Mouse (Mus musculus) Patski (cell line): ENCODE measurements at regions not wholly inside any gene's neighbourhood (a gene's known extent, or its start where the extent isn't known, plus 50 kb on each side); places are given as distances from the start of the nearest gene placed in this dataset.

Experiments
- ATAC-seq: fragments of 100-300 bp; one replicate; pipeline ENCODE4 v1.8.0; 2021
- CTCF ChIA-PET: fragments of 350-600 bp; sonication (Branson Sonifier 250); formaldehyde crosslinking; loops from one replicate; lab custom pipeline; 2022; ENCODE audit warnings: inconsistent platforms; lab: Charles Lee
- POLR2A ChIA-PET: fragments of 350-600 bp; sonication (Branson Sonifier 250); formaldehyde crosslinking; loops from one replicate; lab custom pipeline; 2022; ENCODE audit warnings: antibody characterized with exemption, inconsistent platforms; lab: Charles Lee
- DNase-seq: peaks from one replicate; pipeline ENCODE4 v3.0.0-alpha.2; 2011; ENCODE audit warnings: low read depth, low spot score
- H3K27me3 ChIP-seq: fragments of 371-371 bp; one replicate; pipeline ENCODE4 v1.5.1; 2021
- CTCF ChIP-seq: fragments of 100-300 bp; IDR thresholded peaks from one replicate; pipeline ENCODE4 v1.5.1; 2021
- in situ Hi-C: fragments of 300-500 bp; cut with MboI; formaldehyde crosslinking; loops from 3 replicates; pipeline ENCODE4 v1.11.1; 2018; ENCODE audit warnings: low pct_unique_long_range_greater_than_20kb, mixed read lengths

DNA sequence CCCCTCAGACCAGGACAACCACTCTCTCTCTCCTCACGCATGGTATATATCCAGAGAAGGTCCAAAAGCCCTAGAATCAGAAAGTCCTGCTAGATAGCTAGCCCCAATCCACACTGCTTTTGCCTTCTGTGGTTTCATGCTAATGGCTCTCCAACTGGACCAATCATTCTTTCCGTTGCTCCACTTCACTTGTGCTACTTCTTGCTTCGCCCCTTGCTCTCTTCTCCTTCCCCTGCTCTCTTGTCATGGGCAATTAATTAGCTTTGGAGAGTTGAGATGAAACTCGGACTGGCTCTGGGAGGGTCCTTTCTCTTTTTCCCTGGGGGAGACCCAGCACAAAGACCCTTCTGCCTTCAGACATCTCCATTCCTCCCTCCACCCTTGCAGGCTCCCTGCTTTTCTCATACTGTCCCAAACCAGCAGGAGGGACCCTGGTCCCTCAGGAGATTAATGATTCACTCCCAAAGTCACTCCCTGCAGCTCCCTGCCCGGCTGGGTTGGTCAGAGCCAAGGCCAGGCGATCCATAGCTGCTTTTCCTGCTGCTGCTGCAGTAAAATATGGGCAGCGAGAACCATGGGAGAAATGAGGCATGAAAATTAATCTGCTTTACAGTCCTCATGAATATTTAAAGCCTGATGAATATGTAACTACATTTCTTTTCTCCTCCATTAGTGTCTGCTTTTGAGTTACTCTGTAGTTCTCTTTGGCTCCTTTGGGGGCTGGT lies 113.7 kb upstream of the Thy1 start:
- ChIA-PET CTCF (interaction anchor here (1.3 to 1.5 kb wide), 2 partner anchors 9 to 16 kb away, joined by 4 read pairs; no protein-coding TSS in a partner anchor), POLR2A (no interaction called here)
- H3K27me3 ChIP-seq: no peaks in the 10 kb centered on the region
- in situ Hi-C loops: no loop called here
- no peak for DNase-seq
- no peak for TF ChIP-seq CTCF
- ATAC-seq: peak; percentile 65

- ATAC-seq (no peak), DNase-seq (no peak)
- ChIA-PET POLR2A (no interaction called here), CTCF (interaction anchor here (1.3 to 1.5 kb wide), 2 partner anchors 10 to 15 kb away, joined by 4 read pairs; no protein-coding TSS in a partner anchor)
- in situ Hi-C loops: no loop called here
- no peak for TF ChIP-seq CTCF
- H3K27me3 ChIP-seq: no peaks in the 10 kb centered on the region
Measured at GRCm38 (mm10) chr9:43930037-43930404, 113.2 kb upstream of the Thy1 start.

- ChIA-PET POLR2A (no interaction called here), CTCF (interaction anchor here (1.5 kb wide), 1 partner anchor 15 kb away, joined by 4 read pairs; no protein-coding TSS in a partner anchor)
- in situ Hi-C loops: no loop called here
- no peak for TF ChIP-seq CTCF
- DNase-seq (no peak), ATAC-seq (no peak)
- H3K27me3 ChIP-seq: no peaks in the 10 kb centered on the region
Measured at GRCm38 (mm10) chr9:43930476-43930875, 112.7 kb upstream of the Thy1 start.

DNA sequence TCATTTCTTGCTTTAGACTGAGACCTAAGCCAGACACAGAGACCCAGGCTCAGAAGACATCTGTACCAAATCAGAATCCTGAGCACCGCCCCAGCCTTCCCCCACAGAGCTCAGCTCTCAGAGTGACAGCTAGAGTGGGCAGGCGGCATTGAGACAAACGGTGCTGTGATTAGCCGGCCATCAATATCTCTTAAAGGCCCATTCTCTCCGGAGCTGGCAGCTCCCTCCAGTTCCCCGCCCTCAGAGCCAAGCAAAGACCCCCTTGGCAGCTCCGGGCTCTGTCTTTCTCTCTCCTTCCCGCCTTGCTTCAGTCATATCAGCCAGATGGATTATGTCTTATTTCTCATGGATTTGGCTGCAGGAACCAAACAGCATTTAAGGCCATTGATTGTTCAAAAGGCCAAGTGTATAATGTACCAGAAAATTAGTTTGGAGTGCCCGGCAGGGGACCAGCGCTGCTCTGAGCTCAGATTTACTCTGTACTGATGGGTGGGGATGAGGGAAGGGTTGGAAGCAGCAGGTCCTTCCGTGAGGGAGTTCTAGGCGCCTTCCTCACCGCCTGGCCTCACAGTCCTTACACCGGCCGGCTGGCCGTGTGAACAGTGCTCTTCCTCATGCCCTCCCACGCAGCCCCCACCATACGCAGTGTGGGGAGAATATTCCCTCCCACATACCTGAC lies 109.0 kb upstream of the Thy1 start:
- ChIA-PET POLR2A (no interaction called here), CTCF (interaction anchor here (1.1 to 1.6 kb wide), 4 partner anchors 9 to 39 kb away, joined by 3 to 4 read pairs (median 4); no protein-coding TSS in a partner anchor)
- TF ChIP-seq CTCF: no peak
- DNase-seq (no peak), ATAC-seq (no peak)
- no peaks in the 10 kb centered on the region for H3K27me3 ChIP-seq
- in situ Hi-C loops: no loop called here

DNA sequence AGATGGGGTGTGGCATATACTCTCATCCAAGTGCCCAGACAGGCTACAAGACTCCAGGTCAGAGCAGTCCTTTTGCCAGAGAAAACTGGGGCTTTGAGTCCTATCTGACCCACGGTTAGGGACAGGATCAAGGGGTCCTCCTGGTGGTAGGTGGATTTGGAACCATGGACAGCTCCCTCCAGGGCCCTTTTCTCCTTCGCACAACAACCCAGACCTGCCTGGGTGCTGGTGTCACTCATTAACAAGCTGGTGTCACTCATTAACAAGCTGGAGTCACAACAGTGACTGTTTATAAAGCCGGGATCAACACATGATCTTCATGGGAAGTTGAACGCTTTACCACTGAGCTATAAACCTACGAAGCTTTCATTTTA lies 108.5 kb upstream of the Thy1 start:
- DNase-seq (peak; percentile 75), ATAC-seq (peak; percentile 61)
- no peaks in the 10 kb centered on the region for H3K27me3 ChIP-seq
- in situ Hi-C loops: no loop called here
- TF ChIP-seq CTCF: no peak
- POLR2A ChIA-PET: no interaction called here
- CTCF ChIA-PET: interaction anchor here (1.1 to 1.6 kb wide), 4 partner anchors 9 to 38 kb away, joined by 3 to 4 read pairs (median 4); no protein-coding TSS in a partner anchor

DNA sequence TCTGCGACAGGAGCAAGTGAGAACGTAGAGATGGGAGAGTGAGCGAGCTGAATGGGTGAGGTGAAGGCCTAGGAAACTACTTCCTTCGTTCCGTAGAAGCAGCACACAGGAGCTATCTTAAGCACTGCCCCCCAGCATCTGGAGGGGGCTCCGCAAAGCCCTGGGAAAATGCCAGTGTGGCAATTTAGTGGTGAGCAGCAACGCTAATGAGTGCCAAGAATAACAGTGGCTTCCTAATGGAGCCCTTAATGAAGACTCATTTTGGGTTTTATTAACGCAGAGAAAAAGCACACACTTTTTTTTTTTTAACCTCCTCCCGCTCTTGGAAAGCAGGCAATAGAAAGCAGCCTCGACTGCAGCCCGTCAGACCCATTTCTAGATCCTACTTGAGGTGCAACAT lies 103.8 kb upstream of the Thy1 start:
- POLR2A ChIA-PET: no interaction called here
- no peak for ATAC-seq

DNA sequence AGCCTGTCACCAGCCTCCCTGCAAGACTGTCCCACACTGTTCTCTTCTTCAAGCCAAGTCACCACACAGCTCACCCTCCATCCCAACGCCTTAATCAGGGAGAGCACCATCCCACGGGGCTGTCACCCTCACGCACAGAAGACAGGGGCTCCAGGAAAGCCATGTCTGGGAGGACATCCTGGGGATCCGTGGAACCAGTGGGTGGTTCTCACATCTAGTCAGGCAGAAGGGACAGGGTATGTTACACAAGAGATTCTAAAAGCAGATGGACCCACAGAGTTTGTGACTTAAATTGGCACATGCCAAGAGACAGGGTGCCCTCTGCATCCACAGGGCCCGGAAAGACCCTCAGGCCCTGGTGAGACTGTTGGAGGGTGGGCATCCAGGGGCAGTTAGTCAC lies 101.0 kb upstream of the Thy1 start:
- in situ Hi-C loops: no loop called here
- CTCF ChIA-PET: no interaction called here
- H3K27me3 ChIP-seq: no peaks in the 10 kb centered on the region
- DNase-seq: no peak
- TF ChIP-seq CTCF: no peak
- no peak for ATAC-seq
- POLR2A ChIA-PET: no interaction called here

More for the DNA sequence above, 103.8 kb upstream of the Thy1 start:
- in situ Hi-C loops: no loop called here
- no peak for TF ChIP-seq CTCF
- CTCF ChIA-PET: no interaction called here
- DNase-seq: no peak
- no peaks in the 10 kb centered on the region for H3K27me3 ChIP-seq

- no peak for TF ChIP-seq CTCF
- POLR2A ChIA-PET: no interaction called here
- no peaks in the 10 kb centered on the region for H3K27me3 ChIP-seq
- in situ Hi-C loops: no loop called here
- no peak for DNase-seq
- ATAC-seq: no peak
- CTCF ChIA-PET: no interaction called here
Measured at GRCm38 (mm10) chr9:43943522-43943921, 99.7 kb upstream of the Thy1 start.

DNA sequence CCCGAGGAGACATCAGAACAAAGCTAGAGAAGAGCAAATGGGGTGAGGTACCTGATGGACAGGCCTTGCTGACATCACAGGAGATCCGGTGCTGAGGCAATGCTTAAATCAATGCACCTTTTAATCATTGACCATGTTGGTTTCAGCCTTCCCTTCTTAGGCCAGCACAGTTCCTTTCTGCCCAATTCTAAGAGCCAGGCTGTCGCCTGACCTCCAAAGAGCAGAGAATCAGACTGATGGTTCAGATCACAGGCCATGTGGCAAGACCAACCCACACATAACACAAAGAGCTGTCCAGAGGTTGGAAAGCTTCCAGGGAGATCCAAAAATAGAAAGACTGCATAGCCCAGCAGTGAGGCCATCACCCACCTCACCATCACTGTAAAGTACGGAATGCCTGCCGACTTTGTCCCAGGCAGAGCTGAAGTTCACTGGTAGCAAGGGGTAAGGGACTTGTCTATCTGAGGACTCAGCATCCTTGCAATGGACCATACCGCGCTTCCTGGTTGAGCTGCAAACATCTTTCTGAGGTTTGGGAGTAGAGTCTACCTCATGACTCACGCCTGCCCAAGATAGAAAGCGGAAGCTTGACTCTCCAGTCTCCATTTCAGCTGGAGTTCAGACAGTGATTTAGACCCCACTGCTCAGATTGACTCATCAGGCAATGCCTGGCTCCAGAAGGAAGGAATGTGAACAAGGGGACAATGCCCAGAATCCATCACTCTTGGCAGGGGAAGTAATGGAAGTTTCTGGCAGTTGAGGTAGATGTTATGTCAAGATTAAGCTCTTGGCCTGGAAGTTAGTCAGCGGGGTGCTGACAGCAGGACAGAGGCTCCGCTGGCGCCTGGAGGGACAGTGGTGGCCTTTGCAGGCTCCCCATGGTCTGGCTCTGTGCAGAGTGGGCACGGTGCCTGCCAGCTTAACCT lies 98.1 kb upstream of the Thy1 start:
- in situ Hi-C loops: no loop called here
- peak; percentile 79 for DNase-seq

GRCm38 (mm10) chr9:43945997-43946649 lies 97.1 kb upstream of the Thy1 start:
- no peak for DNase-seq
- in situ Hi-C loops: no loop called here
- no peak for TF ChIP-seq CTCF
- H3K27me3 ChIP-seq: no peaks in the 10 kb centered on the region
- ATAC-seq: no peak
- ChIA-PET CTCF (interaction anchor here (1.5 kb wide), 1 partner anchor 10 kb away, joined by 3 read pairs; no protein-coding TSS in a partner anchor), POLR2A (no interaction called here)

More for the DNA sequence above, 98.1 kb upstream of the Thy1 start:
- ATAC-seq: peak; percentile 82
- ChIA-PET POLR2A (interaction anchor here (0.6 kb wide), 1 partner anchor 12 kb away, joined by 3 read pairs; no protein-coding TSS in a partner anchor), CTCF (interaction anchor here (0.6 to 1.5 kb wide), 3 partner anchors 8 to 15 kb away, joined by 3 to 4 read pairs (median 3); no protein-coding TSS in a partner anchor)
- no peaks in the 10 kb centered on the region for H3K27me3 ChIP-seq
- TF ChIP-seq CTCF: no peak
